Mouse (Mus musculus) embryonic facial prominence, embryonic 10.5 days (tissue): ENCODE measurements around the gene Cphx1. TPM values are rescaled to one million over a fixed set of nuclear protein-coding genes. Genes with fewer than 3 reads are reported as not detected.
"Not testable (repeated sequence)": the region's sequence is repeated elsewhere in the genome, so short reads cannot be mapped to it uniquely, and the experiment has no call there.

Experiments
- DNase-seq: peaks from one replicate; pipeline ENCODE4 v3.0.0-alpha.2; 2017; ENCODE audit warnings: low spot score
- H3K27ac ChIP-seq: fragments of 300-500 bp; sonication (generic); replicated peaks from 2 replicates; pipeline ENCODE4 v1.5.1; 2016; ENCODE audit warnings: mild to moderate bottlenecking
- H3K27me3 ChIP-seq: fragments of 300-500 bp; sonication (generic); replicated peaks from 2 replicates; pipeline ENCODE4 v1.6.1; 2016; ENCODE audit warnings: low read depth, mild to moderate bottlenecking; ENCODE audit not compliant: poor library complexity, severe bottlenecking
- H3K36me3 ChIP-seq: fragments of 300-500 bp; sonication (generic); replicated peaks from 2 replicates; pipeline ENCODE4 v1.6.1; 2016; ENCODE audit warnings: mild to moderate bottlenecking, moderate library complexity
- H3K4me1 ChIP-seq: fragments of 300-500 bp; sonication (generic); 2 replicates; pipeline ENCODE4 v1.6.1; 2016
- H3K4me3 ChIP-seq: fragments of 300-500 bp; sonication (generic); 2 replicates; pipeline ENCODE4 v1.5.1; 2016; ENCODE audit warnings: mild to moderate bottlenecking, moderate library complexity
- H3K9me3 ChIP-seq: fragments of 300-500 bp; sonication (generic); 2 replicates; pipeline ENCODE4 v1.6.1; 2016; ENCODE audit warnings: mild to moderate bottlenecking
- WGBS: fragments of 180-500 bp; shearing (Covaris S2); methylation state at CpG from one replicate; pipeline ENCODE4 v1.1.7; 2016; 5-methylcytosine and 5-hydroxymethylcytosine counted together
- polyA plus RNA-seq: library from polyadenylated mRNA; unstranded; fragments of >200 nt; fragmentation: Nextera tagmentation; extraction: Ambion mirVana; gene quantifications from 2 replicates; pipeline ENCODE4 v1.2.1, GENCODE M21; 2016

The Cphx1 gene
- polyA plus RNA-seq: 0.09 TPM in 1 of 2 replicates, not detected in the other

GRCm38 (mm10) chr14:25938004-25938403 lies at the start of gene Cphx1:
Gene Cphx1, plus strand, starts transcription at chr14:25938304.
- H3K4me1 ChIP-seq, H3K27me3 ChIP-seq, H3K36me3 ChIP-seq, H3K4me3 ChIP-seq, H3K9me3 ChIP-seq, DNase-seq, H3K27ac ChIP-seq: not testable (repeated sequence)
- WGBS: no CpG with 5 or more reads among the region's 8 CpGs

GRCm38 (mm10) chr14:25894566-25894965 lies 43.5 kb upstream of the Cphx1 start:
- not testable (repeated sequence) for H3K4me3 ChIP-seq, H3K4me1 ChIP-seq, H3K27ac ChIP-seq, H3K9me3 ChIP-seq, H3K27me3 ChIP-seq, H3K36me3 ChIP-seq, DNase-seq
- WGBS: no CpG with 5 or more reads among the region's 3 CpGs

- DNase-seq, H3K9me3 ChIP-seq, H3K27me3 ChIP-seq, H3K4me3 ChIP-seq, H3K27ac ChIP-seq, H3K4me1 ChIP-seq, H3K36me3 ChIP-seq: not testable (repeated sequence)
- no CpG with 5 or more reads among the region's 7 CpGs for WGBS
Measured at GRCm38 (mm10) chr14:25895686-25896085, 42.4 kb upstream of the Cphx1 start.

GRCm38 (mm10) chr14:25903000-25903399 lies 35.1 kb upstream of the Cphx1 start, which contains the start of gene Plac9a:
Gene Plac9a, minus strand, starts transcription at chr14:25903100.
- not testable (repeated sequence) for H3K4me1 ChIP-seq, H3K27ac ChIP-seq, H3K4me3 ChIP-seq, H3K36me3 ChIP-seq, H3K27me3 ChIP-seq, H3K9me3 ChIP-seq, DNase-seq
- no CpG with 5 or more reads among the region's 10 CpGs for WGBS

- not testable (repeated sequence) for H3K4me3 ChIP-seq, H3K9me3 ChIP-seq, H3K36me3 ChIP-seq, DNase-seq, H3K27me3 ChIP-seq, H3K27ac ChIP-seq, H3K4me1 ChIP-seq
- 56% methylated on average over 1 of the region's 5 CpGs for WGBS
Measured at GRCm38 (mm10) chr14:25905243-25905642, 32.9 kb upstream of the Cphx1 start.

- no CpG with 5 or more reads among the region's 9 CpGs for WGBS
- H3K27ac ChIP-seq: not testable (repeated sequence)
Measured at GRCm38 (mm10) chr14:25907272-25907671, 30.8 kb upstream of the Cphx1 start.

GRCm38 (mm10) chr14:25908976-25909375 lies 29.1 kb upstream of the Cphx1 start:
- not testable (repeated sequence) for H3K9me3 ChIP-seq, H3K36me3 ChIP-seq, H3K27me3 ChIP-seq, H3K4me1 ChIP-seq, H3K27ac ChIP-seq, H3K4me3 ChIP-seq, DNase-seq
- no CpG with 5 or more reads among the region's 8 CpGs for WGBS

More at GRCm38 (mm10) chr14:25907272-25907671, 30.8 kb upstream of the Cphx1 start:
- not testable (repeated sequence) for H3K27me3 ChIP-seq, H3K4me3 ChIP-seq, DNase-seq, H3K4me1 ChIP-seq, H3K36me3 ChIP-seq, H3K9me3 ChIP-seq

- H3K4me3 ChIP-seq, H3K27ac ChIP-seq, H3K9me3 ChIP-seq, H3K4me1 ChIP-seq, H3K36me3 ChIP-seq, DNase-seq, H3K27me3 ChIP-seq: not testable (repeated sequence)
- WGBS: no CpG with 5 or more reads among the region's 5 CpGs
Measured at GRCm38 (mm10) chr14:25918427-25919170, 19.5 kb upstream of the Cphx1 start.

GRCm38 (mm10) chr14:25926814-25927561 lies 11.1 kb upstream of the Cphx1 start:
- not testable (repeated sequence) for DNase-seq, H3K36me3 ChIP-seq, H3K4me1 ChIP-seq, H3K27ac ChIP-seq, H3K9me3 ChIP-seq, H3K27me3 ChIP-seq, H3K4me3 ChIP-seq
- WGBS: no CpG with 5 or more reads among the region's 44 CpGs

- not testable (repeated sequence) for DNase-seq, H3K36me3 ChIP-seq, H3K9me3 ChIP-seq, H3K4me1 ChIP-seq, H3K4me3 ChIP-seq, H3K27me3 ChIP-seq, H3K27ac ChIP-seq
- WGBS: no CpG with 5 or more reads among the region's 10 CpGs
Measured at GRCm38 (mm10) chr14:25927562-25927881, 10.6 kb upstream of the Cphx1 start, which contains the start of gene Tmem254a. Gene Tmem254a, minus strand, starts transcription at chr14:25927672.

GRCm38 (mm10) chr14:25936867-25937630 lies 1.1 kb upstream of the Cphx1 start:
- H3K36me3 ChIP-seq, DNase-seq, H3K4me3 ChIP-seq, H3K9me3 ChIP-seq, H3K4me1 ChIP-seq, H3K27me3 ChIP-seq, H3K27ac ChIP-seq: not testable (repeated sequence)
- WGBS: no CpG with 5 or more reads among the region's 5 CpGs

- H3K9me3 ChIP-seq, H3K4me3 ChIP-seq: not testable (repeated sequence)
- WGBS: no CpG with 5 or more reads among the region's 3 CpGs
Measured at GRCm38 (mm10) chr14:25957861-25958260, 19.8 kb downstream of the Cphx1 start.

More at GRCm38 (mm10) chr14:25957861-25958260, 19.8 kb downstream of the Cphx1 start:
- H3K36me3 ChIP-seq, DNase-seq, H3K27me3 ChIP-seq, H3K27ac ChIP-seq, H3K4me1 ChIP-seq: not testable (repeated sequence)
